In genomic region chr9:111611341-111611740, GRCm38 (mm10) we compare ENCODE assay signal across 10 mouse cellular contexts.
"Had no signal": no experiment of that assay in that cellular context is flagged by ENCODE, and none has a peak within 500 bp of the region (broad histone marks: within the 10 kb centered on the region; RNA-seq: fewer than 3 reads in every experiment).

No protein-coding gene starts in this region.

- DNase-seq: kidney, adult 8-10 months; kidney, postnatal 10 days; kidney, postnatal 36 days; layer of hippocampus, postnatal 36 days; left cerebral cortex, postnatal 4 days; liver, postnatal 0 days; lung, embryonic 14.5 days; midbrain, embryonic 14.5 days; thymus, adult 18-20 months; thymus, postnatal 36 days had no signal
